Mouse (Mus musculus) MEL (cell line): Measurements from ENCODE around the gene 1700017B05Rik. TPM values are rescaled to one million over a fixed set of nuclear protein-coding genes. Genes with fewer than 3 reads are reported as not detected.

Experiments used
- DNase-seq: peaks from one replicate; pipeline ENCODE4 v3.0.0; 2011; ENCODE audit warnings: low read depth, low spot score
- H3K27ac ChIP-seq: 2 replicates; pipeline ENCODE4 v1.5.1; 2012; ENCODE audit warnings: low read depth, mild to moderate bottlenecking, control low read depth, low read length, moderate library complexity; ENCODE audit not compliant: control insufficient read depth
- H3K27me3 ChIP-seq, 2 experiments: fragments of 150-350 bp in 1 of 2; sonication (generic) in 1 of 2; 2 replicates each; pipeline ENCODE4 v1.6.1; 2012; ENCODE audit warnings: low read length in 2 of 2, mild to moderate bottlenecking in 2 of 2, improper control_type of control experiment in 1 of 2, moderate library complexity in 1 of 2; ENCODE audit not compliant: insufficient read depth in 2 of 2, control insufficient read depth in 1 of 2
- H3K36me3 ChIP-seq, 2 experiments: 2 replicates each; pipeline ENCODE4 v1.6.1; 2012 to 2014; ENCODE audit warnings: low read length in 2 of 2, improper control_type of control experiment in 1 of 2, inconsistent platforms in 1 of 2, mild to moderate bottlenecking in 1 of 2; ENCODE audit not compliant: insufficient read depth in 2 of 2, control insufficient read depth in 1 of 2
- H3K4me1 ChIP-seq, 2 experiments: fragments of 150-350 bp in 1 of 2; sonication (generic) in 1 of 2; 2 replicates each; pipeline ENCODE4 v1.6.1; 2012; ENCODE audit warnings: low read length in 2 of 2, improper control_type of control experiment in 1 of 2, mild to moderate bottlenecking in 1 of 2; ENCODE audit not compliant: insufficient read depth in 2 of 2, control insufficient read depth in 1 of 2
- H3K4me3 ChIP-seq, 2 experiments: fragments of 150-350 bp in 1 of 2; sonication (generic) in 1 of 2; 2 replicates each; pipeline ENCODE4 v1.5.1; 2012; ENCODE audit warnings: low read depth in 2 of 2, low read length in 2 of 2, mild to moderate bottlenecking in 2 of 2, moderate library complexity in 2 of 2, control low read depth in 1 of 2, improper control_type of control experiment in 1 of 2; ENCODE audit not compliant: control insufficient read depth in 1 of 2, insufficient read depth in 1 of 2
- H3K79me2 ChIP-seq: 2 replicates; pipeline ENCODE4 v1.6.1; 2012; ENCODE audit warnings: mild to moderate bottlenecking, low read length, moderate library complexity; ENCODE audit not compliant: control insufficient read depth, poor library complexity, insufficient read depth
- H3K9ac ChIP-seq: 2 replicates; pipeline ENCODE4 v1.6.1; 2012; ENCODE audit warnings: low read depth, mild to moderate bottlenecking, control low read depth, low read length, moderate library complexity; ENCODE audit not compliant: control insufficient read depth, poor library complexity, severe bottlenecking
- H3K9me3 ChIP-seq: fragments of 150-350 bp; sonication (generic); replicated peaks from 2 replicates; pipeline ENCODE4 v1.6.1; 2012; ENCODE audit warnings: mild to moderate bottlenecking, low read length, improper control_type of control experiment, moderate library complexity; ENCODE audit not compliant: insufficient read depth
- CHD2 ChIP-seq: IDR thresholded peaks from 2 replicates; pipeline ENCODE4 v1.6.1; 2011; ENCODE audit warnings: low read length, improper control_type of control experiment
- ELF1 ChIP-seq: IDR thresholded peaks from 2 replicates; pipeline ENCODE4 v1.6.1; 2014; ENCODE audit warnings: low read depth, mild to moderate bottlenecking, inconsistent platforms, low read length, improper control_type of control experiment, moderate library complexity
- EP300 ChIP-seq, 2 experiments: IDR thresholded peaks; 2 replicates each; pipeline ENCODE4 v1.6.1; 2011; ENCODE audit warnings: improper control_type of control experiment in 2 of 2, low read length in 2 of 2, low read depth in 1 of 2, mild to moderate bottlenecking in 1 of 2
- ETS1 ChIP-seq: IDR thresholded peaks from 2 replicates; pipeline ENCODE4 v1.6.1; 2012; ENCODE audit warnings: low read depth, mild to moderate bottlenecking, inconsistent platforms, low read length, improper control_type of control experiment, moderate library complexity
- GATA1 ChIP-seq: IDR thresholded peaks from 2 replicates; pipeline ENCODE4 v1.6.1; 2011; ENCODE audit warnings: low read depth, low read length, improper control_type of control experiment
- HCFC1 ChIP-seq: IDR thresholded peaks from 2 replicates; pipeline ENCODE4 v1.6.1; 2012; ENCODE audit warnings: low read depth, mild to moderate bottlenecking, inconsistent platforms, low read length, improper control_type of control experiment, moderate library complexity
- JUND ChIP-seq: IDR thresholded peaks from 2 replicates; pipeline ENCODE4 v1.6.1; 2011; ENCODE audit warnings: low read depth, mild to moderate bottlenecking, improper control_type of control experiment, low read length
- KAT2A ChIP-seq: conservative IDR thresholded peaks from 2 replicates; pipeline ENCODE4 v1.6.1; 2012; ENCODE audit warnings: low read depth, low read length, improper control_type of control experiment, inconsistent platforms
- MAX ChIP-seq: IDR thresholded peaks from 2 replicates; pipeline ENCODE4 v1.6.1; 2011; ENCODE audit warnings: low read length, improper control_type of control experiment
- MEF2A ChIP-seq: IDR thresholded peaks from 2 replicates; pipeline ENCODE4 v1.6.1; 2014; ENCODE audit warnings: low read depth, mild to moderate bottlenecking, inconsistent platforms, low read length, improper control_type of control experiment; ENCODE audit not compliant: poor library complexity, insufficient replicate concordance, severe bottlenecking; ENCODE audit errors: extremely low read depth
- MYB ChIP-seq: IDR thresholded peaks from 2 replicates; pipeline ENCODE4 v1.6.1; 2011; ENCODE audit warnings: mild to moderate bottlenecking, low read depth, low read length, improper control_type of control experiment
- NELFE ChIP-seq: IDR thresholded peaks from 2 replicates; pipeline ENCODE4 v1.6.1; 2011; ENCODE audit warnings: low read depth, low read length, improper control_type of control experiment
- NRF1 ChIP-seq: IDR thresholded peaks from 2 replicates; pipeline ENCODE4 v1.6.1; 2014; ENCODE audit warnings: low read depth, mild to moderate bottlenecking, inconsistent platforms, low read length, improper control_type of control experiment, moderate library complexity; ENCODE audit not compliant: poor library complexity, insufficient read depth, severe bottlenecking
- POLR2A ChIP-seq, 2 experiments: IDR thresholded peaks; 2 replicates each; pipeline ENCODE4 v1.6.1; 2011 to 2012; ENCODE audit warnings: low read length in 2 of 2, mild to moderate bottlenecking in 2 of 2, control low read depth in 1 of 2, improper control_type of control experiment in 1 of 2, low read depth in 1 of 2, moderate library complexity in 1 of 2; ENCODE audit not compliant: control insufficient read depth in 1 of 2, insufficient read depth in 1 of 2, poor library complexity in 1 of 2
- POLR2AphosphoS2 ChIP-seq: IDR thresholded peaks from 2 replicates; pipeline ENCODE4 v1.6.1; 2011; ENCODE audit warnings: low read length, improper control_type of control experiment
- RAD21 ChIP-seq: IDR thresholded peaks from 2 replicates; pipeline ENCODE4 v1.6.1; 2011; ENCODE audit warnings: mild to moderate bottlenecking, low read depth, low read length, improper control_type of control experiment
- RCOR1 ChIP-seq: IDR thresholded peaks from 2 replicates; pipeline ENCODE4 v1.6.1; 2012; ENCODE audit warnings: low read depth, mild to moderate bottlenecking, inconsistent platforms, low read length, improper control_type of control experiment
- SIN3A ChIP-seq: IDR thresholded peaks from 2 replicates; pipeline ENCODE4 v1.6.1; 2012; ENCODE audit warnings: low read length, improper control_type of control experiment, inconsistent platforms
- TAL1 ChIP-seq: IDR thresholded peaks from 2 replicates; pipeline ENCODE4 v1.6.1; 2012; ENCODE audit warnings: mild to moderate bottlenecking, inconsistent platforms, low read length, moderate library complexity, mixed read lengths
- TBP ChIP-seq: IDR thresholded peaks from 2 replicates; pipeline ENCODE4 v1.8.0; 2011; ENCODE audit warnings: low read depth, low read length, improper control_type of control experiment
- TCF12 ChIP-seq: IDR thresholded peaks from 2 replicates; pipeline ENCODE4 v1.6.1; 2014; ENCODE audit warnings: low read depth, mild to moderate bottlenecking, inconsistent platforms, low read length, improper control_type of control experiment, moderate library complexity
- ZC3H11A ChIP-seq: IDR thresholded peaks from 2 replicates; pipeline ENCODE4 v1.6.1; 2012; ENCODE audit warnings: low read depth, mild to moderate bottlenecking, inconsistent platforms, low read length, improper control_type of control experiment
- ZMIZ1 ChIP-seq: IDR thresholded peaks from 2 replicates; pipeline ENCODE4 v1.6.1; 2012; ENCODE audit warnings: low read depth, mild to moderate bottlenecking, inconsistent platforms, low read length, improper control_type of control experiment, moderate library complexity
- ZNF384 ChIP-seq: IDR thresholded peaks from 2 replicates; pipeline ENCODE4 v1.6.1; 2012; ENCODE audit warnings: low read depth, mild to moderate bottlenecking, inconsistent platforms, low read length, improper control_type of control experiment
- polyA plus RNA-seq, 2 experiments: library from polyadenylated mRNA; stranded (reverse) in 1 of 2; unstranded in 1 of 2; fragments of >175 nt in 1 of 2; fragments of >200 nt in 1 of 2; gene quantifications; 2 replicates each; pipeline versions ENCODE4 v1.2.1 to v1.2.4; 2012; ENCODE audit warnings: low replicate concordance in 2 of 2, low read depth in 1 of 2; ENCODE audit not compliant: insufficient read length in 2 of 2, insufficient read depth in 1 of 2, missing spikeins in 1 of 2
- total RNA-seq: library from RNA; depleted of rRNA; stranded (reverse); fragments of 300-350 nt; gene quantifications from 2 replicates; pipeline ENCODE4 v1.2.3, GENCODE M21; 2012

1700017B05Rik gene
- total and polyA plus RNA-seq, 3 experiments, result 52.7 to 76.5 TPM; not detected in 1

- H3K4me3 ChIP-seq, result no peak overlapping the region
- no peak overlapping the region for H3K9ac ChIP-seq
- H3K36me3 ChIP-seq, result peaks cover 6 to 31% of the 10 kb centered on the region in 2 experiments
- DNase-seq, result no peak
- no peaks in the 10 kb centered on the region for H3K9me3 ChIP-seq
- H3K27me3 ChIP-seq, result no peaks in the 10 kb centered on the region
- H3K4me1 ChIP-seq, result peaks cover 0 to 10% of the 10 kb centered on the region in 2 experiments; a peak in 3 of 4 replicates
- H3K27ac ChIP-seq, result no peak overlapping the region
- TF ChIP-seq RAD21 (no peak), ZNF384 (no peak), SIN3A (no peak), NELFE (no peak), ZMIZ1 (no peak), TCF12 (no peak), CHD2 (no peak), ETS1 (no peak), ZC3H11A (no peak), GATA1 (no peak)
- TF ChIP-seq, all 39 proteins: peak for 0
- peaks cover 66% of the 10 kb centered on the region for H3K79me2 ChIP-seq
These were observed 6.1 kb downstream of the 1700017B05Rik start for GRCm38 (mm10) chr9:57256309-57256708.

- H3K9me3 ChIP-seq, result no peaks in the 10 kb centered on the region
- H3K79me2 ChIP-seq, result peaks cover 53% of the 10 kb centered on the region
- H3K4me3 ChIP-seq, result no peak overlapping the region
- TF ChIP-seq TAL1 (no peak), ZNF384 (peak; percentile 29; the same call in 1 of the 2 replicates), SIN3A (no peak), ELF1 (no peak), ETS1 (no peak), EP300 (IDR thresholded peaks at IDR 0.05; ENCODE audit: low read depth in 1 of 2, low read length in 2 of 2) (no peak), MAX (no peak), POLR2AphosphoS2 (no peak)
- H3K36me3 ChIP-seq, result peaks cover 5 to 26% of the 10 kb centered on the region in 2 experiments
- no peak for DNase-seq
- no peak overlapping the region for H3K27ac ChIP-seq
- H3K9ac ChIP-seq, result no peak overlapping the region
- H3K27me3 ChIP-seq, result no peaks in the 10 kb centered on the region
- H3K4me1 ChIP-seq, result peaks cover 0 to 15% of the 10 kb centered on the region in 2 experiments
These were observed 7.5 kb downstream of the 1700017B05Rik start for GRCm38 (mm10) chr9:57254823-57255495.

GRCm38 (mm10) chr9:57254061-57254460, 8.4 kb downstream of the 1700017B05Rik start:
- Histone ChIP-seq H3K9me3 (no peaks in the 10 kb centered on the region), H3K4me1 (peaks cover 2 to 22% of the 10 kb centered on the region in 2 experiments), H3K4me3 (no peak overlapping the region), H3K36me3 (peaks cover 8 to 21% of the 10 kb centered on the region in 2 experiments), H3K9ac (no peak overlapping the region), H3K27ac (no peak overlapping the region), H3K79me2 (peaks cover 44% of the 10 kb centered on the region), H3K27me3 (no peaks in the 10 kb centered on the region)
- TF ChIP-seq TBP (no peak), HCFC1 (no peak), JUND (no peak), MYB (no peak), NELFE (no peak), MEF2A (no peak), POLR2A (IDR thresholded peaks at IDR 0.05; ENCODE audit: control insufficient read depth in 1 of 2, insufficient read depth in 1 of 2, low read depth in 1 of 2, low read length in 2 of 2, poor library complexity in 1 of 2) (no peak; a peak in 1 of 4 replicates), RCOR1 (no peak), NRF1 (no peak), POLR2AphosphoS2 (0 out of 2 replicates have a peak, but pooled peaks have one; percentile 23), TCF12 (no peak), ZMIZ1 (0 out of 2 replicates have a peak, but pooled peaks have one; percentile 7), KAT2A (no peak)
- no peak for DNase-seq
